In the genomic region with DNA sequence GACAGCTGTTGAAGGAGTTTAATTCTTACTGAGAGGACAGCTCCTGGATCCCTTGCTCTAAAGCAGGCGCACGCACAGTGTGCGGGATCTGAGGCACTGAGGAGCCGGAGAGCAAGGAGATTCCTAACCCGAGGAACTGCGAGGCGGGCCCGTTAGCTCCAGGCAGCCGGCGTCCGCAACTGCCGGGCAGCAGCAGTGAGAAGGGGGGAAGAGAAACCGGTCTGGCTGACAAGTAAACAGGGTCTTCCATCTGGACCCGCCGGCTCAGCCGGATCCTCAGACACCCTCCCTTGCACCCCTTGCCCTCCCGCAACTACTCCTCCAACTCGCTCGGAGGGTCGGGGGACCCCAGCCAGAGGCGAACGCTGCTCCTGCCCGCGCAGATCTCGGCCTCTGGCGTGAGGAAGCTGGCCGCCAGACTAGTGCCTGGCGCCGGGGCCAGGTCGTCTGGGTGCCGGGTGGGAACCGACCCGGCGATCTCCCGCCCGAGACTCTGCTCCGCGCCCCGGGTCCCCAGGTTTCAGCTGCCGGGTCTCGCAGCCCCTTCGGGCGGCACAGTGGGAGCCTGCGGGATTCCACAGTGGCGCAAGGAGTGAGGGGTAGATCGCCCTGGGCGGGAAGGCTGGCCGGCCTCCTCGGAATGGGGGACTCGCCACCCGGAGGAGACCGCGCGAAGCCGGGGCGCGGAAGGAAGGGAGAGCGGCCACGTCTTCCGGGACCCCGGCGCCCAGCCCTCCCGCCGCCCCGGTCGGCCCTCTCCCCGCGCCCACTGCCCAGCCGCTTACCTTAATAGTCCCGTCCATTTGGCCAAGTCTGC, we compare ENCODE assay signal across 9 mouse cellular contexts. TPM values are rescaled to one million over a fixed set of nuclear protein-coding genes. Genes with fewer than 3 reads are reported as not detected.
DNase-seq lines count a peak whose midpoint lies in the region; ATAC-seq and TF ChIP-seq lines count a peak whose summit lies in the region.
"Had no signal": no experiment of that assay in that cellular context is flagged by ENCODE, and none has a peak within 500 bp of the region (broad histone marks: within the 10 kb centered on the region; RNA-seq: fewer than 3 reads in every experiment).

No protein-coding gene starts in this region.

- TF ChIP-seq POLR2A in spleen, adult 2 months (IDR thresholded peaks at IDR 0.05; ENCODE audit: low read depth, low read length): no peak

- H3K9me3 ChIP-seq in forebrain, postnatal 0 days (ENCODE audit: low read length): no peaks in the 10 kb centered on the region
- no peaks in the 10 kb centered on the region for H3K9me3 ChIP-seq in intestine, embryonic 16.5 days (ENCODE audit: control insufficient read depth, low read length)

- peak overlapping the region; percentile 47 for H3K9ac ChIP-seq in forebrain, postnatal 0 days
- peak overlapping the region; percentile 76 for H3K9ac ChIP-seq in intestine, embryonic 16.5 days (ENCODE audit: low read depth, low read length)

- TF ChIP-seq CTCF in forebrain, postnatal 0 days (IDR thresholded peaks at IDR 0.05; ENCODE audit: low read depth): no peak
- no peak for TF ChIP-seq CTCF in spleen, adult 2 months (IDR thresholded peaks at IDR 0.05; ENCODE audit: extremely low read depth, insufficient read depth, insufficient read length, insufficient replicate concordance)

- H3K36me3 ChIP-seq in forebrain, postnatal 0 days (ENCODE audit: insufficient read depth): no peaks in the 10 kb centered on the region
- H3K36me3 ChIP-seq in intestine, embryonic 16.5 days (ENCODE audit: control insufficient read depth, insufficient read depth, low read length): no peaks in the 10 kb centered on the region
- H3K36me3 ChIP-seq in spleen, adult 2 months (ENCODE audit: control insufficient read depth, insufficient read depth, low read length): no peaks in the 10 kb centered on the region

- H3K27me3 ChIP-seq in forebrain, postnatal 0 days (ENCODE audit: insufficient read depth, low read length): peaks cover 69% of the 10 kb centered on the region
- H3K27me3 ChIP-seq in intestine, embryonic 16.5 days (replicated peaks; ENCODE audit: control insufficient read depth, insufficient read depth, low read length): peaks cover 24% of the 10 kb centered on the region
- no peaks in the 10 kb centered on the region for H3K27me3 ChIP-seq in spleen, adult 2 months (ENCODE audit: control insufficient read depth, insufficient read depth, low read length)

- H3K4me2 ChIP-seq in forebrain, postnatal 0 days (ENCODE audit: low read depth): peak overlapping the region; percentile 90
- H3K4me2 ChIP-seq in intestine, embryonic 16.5 days (ENCODE audit: low read depth, low read length): peak overlapping the region; percentile 91

- H3K4me1 ChIP-seq in forebrain, postnatal 0 days (ENCODE audit: insufficient read depth): peaks cover 11% of the 10 kb centered on the region; the same call in 1 of the 2 replicates
- H3K4me1 ChIP-seq in intestine, embryonic 16.5 days (ENCODE audit: control insufficient read depth, insufficient read depth, low read length): peaks cover 24% of the 10 kb centered on the region
- H3K4me1 ChIP-seq in spleen, adult 2 months (ENCODE audit: control insufficient read depth, insufficient read depth, insufficient read length): peaks cover 26% of the 10 kb centered on the region; the same call in 1 of the 2 replicates

- ATAC-seq in forebrain, postnatal 0 days: peak; percentile 52
- ATAC-seq in intestine, embryonic 16.5 days: peak; percentile 40
- ATAC-seq in erythroid progenitor cell, adult 5-6 weeks (replicated peaks; ENCODE audit: low FRiP score, poor library complexity, severe bottlenecking): no peak

- DNase-seq in gastrocnemius, postnatal 10 days: peak; percentile 51
- no peak for DNase-seq in gastrocnemius, adult 18-20 months (ENCODE audit: low spot score)
- peak; percentile 67 for DNase-seq in adrenal gland, adult 2 months
- peak; percentile 28 for DNase-seq in forebrain, postnatal 0 days
- peak; percentile 47 for DNase-seq in lung, postnatal 10 days
- peak in 1 of 2 experiments; percentile 41 for DNase-seq in spleen, adult 2 months (ENCODE audit: low read depth in 1 of 2, low spot score in 2 of 2)

- 1% methylated on average over 70 of the region's 70 CpGs for WGBS in forebrain, postnatal 0 days
- under 1% methylated on average over 68 of the region's 70 CpGs for WGBS in intestine, embryonic 16.5 days
- under 1% methylated on average over 70 of the region's 70 CpGs for WGBS in spleen, adult 2 months

- H3K4me3 ChIP-seq in forebrain, postnatal 0 days (ENCODE audit: low read depth, low read length): peak overlapping the region; percentile 42
- peak overlapping the region; percentile 69 for H3K4me3 ChIP-seq in intestine, embryonic 16.5 days (ENCODE audit: low read length)
- H3K4me3 ChIP-seq in spleen, adult 2 months (ENCODE audit: extremely low read depth, insufficient read depth, insufficient read length): peak overlapping the region; percentile 98
- H3K4me3 ChIP-seq: myocyte had no signal

- H3K27ac ChIP-seq in forebrain, postnatal 0 days (ENCODE audit: low read depth, low read length): 0 out of 2 replicates have a peak overlapping the region, but pooled peaks have one; percentile 54
- peak overlapping the region; percentile 79 for H3K27ac ChIP-seq in intestine, embryonic 16.5 days (ENCODE audit: low read length)
- peak overlapping the region; percentile 100 for H3K27ac ChIP-seq in spleen, adult 2 months (ENCODE audit: insufficient read depth, low read length)

RNA-seq across cellular contexts. Expression of a gene that starts 2.0 kb away (rescaled TPM):
- 10 to 100 TPM; 17.2 to 19.9 TPM for total RNA-seq in gastrocnemius, postnatal 10 days (2021)
- 1 to 10 TPM; 5.3 to 7.2 TPM for total RNA-seq in gastrocnemius, adult 18-20 months (2021)
- total RNA-seq in adrenal gland, adult 2 months (2021): 10 to 100 TPM; 10.5 to 20.0 TPM
- 3.0 and 4.0 TPM in 2 replicates for polyA plus RNA-seq in adrenal gland, adult 2 months (2012; rRNA removed)
- 6.2 and 7.0 TPM in 2 replicates for total RNA-seq in forebrain, postnatal 0 days (2014; rRNA removed)
- polyA plus RNA-seq in forebrain, postnatal 0 days (2015; fragmentation: Nextera tagmentation; extraction: Ambion mirVana): 5.7 and 6.8 TPM in 2 replicates
- polyA plus RNA-seq in intestine, embryonic 16.5 days (2015; fragmentation: Nextera tagmentation; extraction: Ambion mirVana): 10.1 and 10.3 TPM in 2 replicates
- polyA plus RNA-seq in spleen, adult 2 months (2012; rRNA removed): 24.4 and 31.3 TPM in 2 replicates
- total RNA-seq in erythroid progenitor cell, adult 5-6 weeks (2015; ENCODE audit: low replicate concordance): 26.7 and 27.2 TPM in 2 replicates
- 13.4 and 16.0 TPM in 2 replicates for total RNA-seq in erythroid progenitor cell, adult 5-6 weeks (2017; ENCODE audit: low replicate concordance)
- polyA plus RNA-seq: myocyte had no signal

Comparison
In these comparisons a context has a peak if more than half of its experiments do, and no peak if none do; other contexts are left out.
1. H3K4me3 ChIP-seq: peak in every context shown above with its lines; median percentile 98 in spleen, adult 2 months; 69 in intestine, embryonic 16.5 days; 42 in forebrain, postnatal 0 days.